Mouse (Mus musculus) midbrain, postnatal 0 days (tissue): Measurements from ENCODE around the gene Svep1. TPM values are rescaled to one million over a fixed set of nuclear protein-coding genes. Genes with fewer than 3 reads are reported as not detected.
A peak's percentile ranks its signal among the peaks of the same experiment; 100 is the strongest.

Experiments used
- ATAC-seq: fragments of 200-750 bp; cut with Nextera tagmentation; 2 replicates; pipeline ENCODE4 v1.8.0; 2017; ENCODE audit warnings: moderate number of reproducible peaks, mild to moderate bottlenecking, moderate TSS enrichment, moderate library complexity; ENCODE audit not compliant: low FRiP score
- DNase-seq: peaks from one replicate; pipeline ENCODE4 v3.0.0-alpha.2; 2015; ENCODE audit warnings: low spot score
- H3K27ac ChIP-seq: fragments of 300-500 bp; sonication (generic); 2 replicates; pipeline ENCODE4 v1.5.1; 2014; ENCODE audit warnings: low read depth, mild to moderate bottlenecking, low read length, mixed read lengths
- H3K27me3 ChIP-seq: fragments of 300-500 bp; sonication (generic); 2 replicates; pipeline ENCODE4 v1.6.1; 2014; ENCODE audit warnings: low read length, control low read depth, mixed read lengths; ENCODE audit not compliant: insufficient read depth
- H3K36me3 ChIP-seq: fragments of 300-500 bp; sonication (generic); 2 replicates; pipeline ENCODE4 v1.6.1; 2014; ENCODE audit warnings: low read length, control low read depth, mixed read lengths; ENCODE audit not compliant: insufficient read depth
- H3K4me1 ChIP-seq: fragments of 300-500 bp; sonication (generic); 2 replicates; pipeline ENCODE4 v1.6.1; 2014; ENCODE audit warnings: mild to moderate bottlenecking, control low read depth, antibody characterized with exemption, low read length, mixed read lengths; ENCODE audit not compliant: insufficient read depth
- H3K4me2 ChIP-seq: fragments of 300-500 bp; sonication (generic); 2 replicates; pipeline ENCODE4 v1.6.1; 2014; ENCODE audit warnings: low read depth, mild to moderate bottlenecking, low read length, mixed read lengths; ENCODE audit not compliant: poor library complexity, severe bottlenecking
- H3K4me3 ChIP-seq: fragments of 300-500 bp; sonication (generic); 2 replicates; pipeline ENCODE4 v1.5.1; 2014; ENCODE audit warnings: low read depth, mild to moderate bottlenecking, low read length, moderate library complexity
- H3K9ac ChIP-seq: fragments of 300-500 bp; sonication (generic); replicated peaks from 2 replicates; pipeline ENCODE4 v1.6.1; 2014; ENCODE audit warnings: mild to moderate bottlenecking, low read length, moderate library complexity, mixed read lengths; ENCODE audit not compliant: poor library complexity, severe bottlenecking
- H3K9me3 ChIP-seq: fragments of 300-500 bp; sonication (generic); 2 replicates; pipeline ENCODE4 v1.6.1; 2016; ENCODE audit warnings: low read length, control low read depth
- CTCF ChIP-seq: IDR thresholded peaks from 2 replicates; pipeline ENCODE4 v1.5.1; 2016; ENCODE audit warnings: antibody characterized with exemption, mild to moderate bottlenecking
- WGBS: fragments of 180-500 bp; shearing (Covaris S2); extraction: QIAGEN DNeasy Blood & Tissue Kit; methylation state at CpG from one replicate; pipeline ENCODE4 v1.1.7; 2014; 5-methylcytosine and 5-hydroxymethylcytosine counted together
- polyA plus RNA-seq: library from polyadenylated mRNA; unstranded; fragments of >200 nt; fragmentation: Nextera tagmentation; extraction: Ambion mirVana; gene quantifications from 2 replicates; pipeline ENCODE4 v1.2.1, GENCODE M21; 2015
- total RNA-seq: library from RNA; depleted of rRNA; stranded (reverse); fragments of >200 nt; gene quantifications from 2 replicates; pipeline ENCODE4 v1.2.3, GENCODE M21; 2014

Gene Svep1
- total and polyA plus RNA-seq, 2 experiments from 2014 or later: 0.85 to 5.9 TPM

- no peaks in the 10 kb centered on the region for H3K9me3 ChIP-seq
- TF ChIP-seq CTCF: no peak
- no peaks in the 10 kb centered on the region for H3K27me3 ChIP-seq
- H3K4me2 ChIP-seq: no peak overlapping the region
- no peaks in the 10 kb centered on the region for H3K4me1 ChIP-seq
- H3K36me3 ChIP-seq: no peaks in the 10 kb centered on the region
- H3K9ac ChIP-seq: no peak overlapping the region
- ATAC-seq (no peak), DNase-seq (no peak)
- H3K27ac ChIP-seq: no peak overlapping the region
- no peak overlapping the region for H3K4me3 ChIP-seq
- WGBS: 88% methylated on average over 2 of the region's 2 CpGs
These were observed 16.8 kb upstream of the Svep1 start for GRCm38 (mm10) chr4:58223499-58223898.

GRCm38 (mm10) chr4:58211374-58211773 is 4.7 kb upstream of the Svep1 start:
- Histone ChIP-seq H3K4me2 (no peak overlapping the region), H3K4me3 (no peak overlapping the region), H3K9ac (no peak overlapping the region), H3K27me3 (no peaks in the 10 kb centered on the region), H3K27ac (no peak overlapping the region), H3K36me3 (no peaks in the 10 kb centered on the region), H3K9me3 (no peaks in the 10 kb centered on the region), H3K4me1 (no peaks in the 10 kb centered on the region)
- WGBS: 73% methylated on average over 6 of the region's 6 CpGs
- DNase-seq (no peak), ATAC-seq (no peak)
- no peak for TF ChIP-seq CTCF

GRCm38 (mm10) chr4:58210557-58211090 is 4.0 kb upstream of the Svep1 start:
- 67% methylated on average over 5 of the region's 5 CpGs for WGBS
- Histone ChIP-seq H3K4me2 (no peak overlapping the region), H3K4me3 (no peak overlapping the region), H3K9ac (no peak overlapping the region), H3K27me3 (peaks cover 5% of the 10 kb centered on the region), H3K4me1 (no peaks in the 10 kb centered on the region), H3K27ac (no peak overlapping the region), H3K9me3 (no peaks in the 10 kb centered on the region), H3K36me3 (no peaks in the 10 kb centered on the region)
- ATAC-seq (no peak), DNase-seq (peak; percentile 56)
- peak; percentile 58 for TF ChIP-seq CTCF

- Histone ChIP-seq H3K9ac (peak overlapping the region; percentile 55; the same call in 1 of the 2 replicates), H3K4me3 (peak overlapping the region; percentile 62), H3K36me3 (no peaks in the 10 kb centered on the region), H3K27me3 (peaks cover 9% of the 10 kb centered on the region), H3K4me1 (no peaks in the 10 kb centered on the region), H3K4me2 (peak overlapping the region; percentile 98), H3K9me3 (no peaks in the 10 kb centered on the region), H3K27ac (peak overlapping the region; percentile 26; the same call in 1 of the 2 replicates)
- DNase-seq (peak; percentile 18), ATAC-seq (peak; percentile 47)
- TF ChIP-seq CTCF: no peak
- WGBS: under 1% methylated on average over 30 of the region's 31 CpGs
These were observed 927 bp downstream of the Svep1 start for GRCm38 (mm10) chr4:58205750-58206114.

GRCm38 (mm10) chr4:58201703-58202102 is 5.0 kb downstream of the Svep1 start:
- Histone ChIP-seq H3K36me3 (no peaks in the 10 kb centered on the region), H3K9me3 (no peaks in the 10 kb centered on the region), H3K27ac (no peak overlapping the region), H3K4me3 (no peak overlapping the region), H3K4me1 (no peaks in the 10 kb centered on the region), H3K27me3 (peaks cover 9% of the 10 kb centered on the region), H3K4me2 (no peak overlapping the region), H3K9ac (no peak overlapping the region)
- DNase-seq: no peak
- no peak for ATAC-seq
- WGBS: 85% methylated on average over 2 of the region's 2 CpGs
- no peak for TF ChIP-seq CTCF

GRCm38 (mm10) chr4:58200826-58201225 is 5.8 kb downstream of the Svep1 start:
- Histone ChIP-seq H3K9me3 (no peaks in the 10 kb centered on the region), H3K4me1 (no peaks in the 10 kb centered on the region), H3K36me3 (no peaks in the 10 kb centered on the region), H3K4me2 (no peak overlapping the region), H3K27me3 (peaks cover 5% of the 10 kb centered on the region; the same call in 1 of the 2 replicates), H3K9ac (no peak overlapping the region), H3K4me3 (no peak overlapping the region), H3K27ac (no peak overlapping the region)
- 78% methylated on average over 4 of the region's 4 CpGs for WGBS
- DNase-seq: no peak
- no peak for ATAC-seq
- TF ChIP-seq CTCF: no peak
